Mouse (Mus musculus): ENCODE results near the gene Vamp5.

Gene Vamp5

DNA sequence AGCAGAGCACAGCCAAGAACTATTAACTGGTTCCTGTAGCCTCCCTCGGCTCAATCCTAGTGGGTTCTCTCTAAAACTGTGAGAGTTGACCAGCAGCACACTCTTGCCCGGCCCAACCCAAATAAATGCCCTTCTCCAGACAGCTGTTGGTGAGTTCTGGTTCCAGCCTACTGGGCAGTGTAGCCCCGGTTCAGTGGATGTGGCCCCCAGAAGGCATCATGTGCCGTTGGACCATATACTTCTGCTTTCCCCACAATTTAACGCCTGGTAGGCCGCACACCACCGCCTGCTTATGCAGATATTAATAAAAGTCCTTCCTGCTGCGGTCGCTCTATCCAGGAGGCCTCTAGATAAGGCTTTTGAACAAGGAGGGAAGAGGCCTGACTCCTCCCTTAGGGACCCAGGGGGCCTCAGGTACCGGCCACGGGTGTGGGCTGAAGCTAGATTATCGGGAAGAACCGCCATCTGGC is 9.2 kb upstream of the Vamp5 start:
- peak in 1 of 2 experiments; percentile 77 for DNase-seq

- no peak for DNase-seq
These were observed 8.6 kb upstream of the Vamp5 start for GRCm38 (mm10) chr6:72388791-72389329.

DNA sequence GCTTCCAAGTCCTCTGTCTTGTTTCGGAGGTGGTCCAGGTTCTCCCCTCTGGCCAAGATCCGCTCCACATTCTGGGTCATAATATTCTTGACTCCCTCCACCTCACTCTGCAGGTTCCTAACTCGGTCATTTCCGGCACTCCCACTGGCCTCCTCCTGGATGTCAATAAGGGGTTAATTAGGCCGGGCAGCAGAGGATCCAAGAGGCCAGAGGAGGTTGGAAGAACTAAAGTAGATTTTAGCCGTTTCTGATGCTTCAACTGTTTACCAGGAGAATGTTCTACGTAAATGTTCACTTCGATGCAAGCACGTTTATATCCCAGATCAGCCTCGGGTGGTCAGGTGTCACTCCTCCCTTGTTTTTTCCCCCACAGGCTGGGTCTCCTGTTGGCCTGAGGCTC is 8.0 kb upstream of the Vamp5 start:
- DNase-seq: no peak

DNA sequence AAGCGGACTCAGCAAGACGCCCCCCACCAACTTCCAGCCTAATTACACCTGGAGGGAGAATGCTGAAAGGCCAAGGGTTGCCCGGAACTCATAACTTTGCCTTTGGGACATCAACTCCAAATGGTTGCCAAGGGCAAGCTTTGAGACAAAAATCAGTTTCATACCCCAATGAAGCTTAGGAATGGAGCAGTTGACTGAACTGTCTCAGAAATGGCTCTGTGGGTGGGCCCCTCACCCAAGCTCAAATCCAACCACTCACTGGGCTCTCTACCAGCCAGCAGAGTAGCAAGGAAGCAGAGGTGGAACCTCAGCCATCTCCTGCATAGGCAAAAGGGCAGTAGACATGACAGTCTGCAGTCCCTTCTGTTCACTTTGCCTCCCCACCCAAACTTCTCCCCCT is 7.5 kb upstream of the Vamp5 start:
- DNase-seq: no peak

- no peak for DNase-seq
These were observed 6.3 kb upstream of the Vamp5 start for GRCm38 (mm10) chr6:72386561-72386960.

DNA sequence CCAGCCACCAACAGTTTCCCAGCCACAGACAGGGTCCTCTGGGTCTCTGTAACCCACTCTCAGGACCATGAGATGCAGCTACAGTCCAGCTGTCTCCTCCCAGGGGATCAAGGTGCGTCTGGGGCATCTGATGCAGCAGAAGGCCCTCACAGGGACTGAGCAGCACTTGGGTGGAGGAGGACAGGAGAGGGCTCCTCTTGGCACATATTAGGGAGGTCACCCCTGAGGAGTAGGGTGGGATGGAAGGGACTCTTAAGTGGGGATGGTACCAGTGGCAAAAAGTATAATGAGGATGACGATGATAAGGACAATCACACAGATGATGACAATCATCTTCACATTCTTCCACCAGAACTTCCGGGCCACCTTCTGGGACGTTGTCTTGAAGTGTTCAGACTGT is 5.0 kb upstream of the Vamp5 start:
- no peak for DNase-seq

- no peak for DNase-seq
These were observed 3.7 kb upstream of the Vamp5 start for GRCm38 (mm10) chr6:72383952-72384351.

GRCm38 (mm10) chr6:72383142-72383820 is 3.0 kb upstream of the Vamp5 start:
- no peak for DNase-seq

- no peak for DNase-seq
These were observed 2.2 kb upstream of the Vamp5 start for GRCm38 (mm10) chr6:72382494-72382893.

- peak in 1 of 2 experiments; percentile 19 for DNase-seq
These were observed 714 bp downstream of the Vamp5 start for GRCm38 (mm10) chr6:72379377-72380130.

GRCm38 (mm10) chr6:72378510-72379234 is 1.6 kb downstream of the Vamp5 start:
- no peak for DNase-seq

DNA sequence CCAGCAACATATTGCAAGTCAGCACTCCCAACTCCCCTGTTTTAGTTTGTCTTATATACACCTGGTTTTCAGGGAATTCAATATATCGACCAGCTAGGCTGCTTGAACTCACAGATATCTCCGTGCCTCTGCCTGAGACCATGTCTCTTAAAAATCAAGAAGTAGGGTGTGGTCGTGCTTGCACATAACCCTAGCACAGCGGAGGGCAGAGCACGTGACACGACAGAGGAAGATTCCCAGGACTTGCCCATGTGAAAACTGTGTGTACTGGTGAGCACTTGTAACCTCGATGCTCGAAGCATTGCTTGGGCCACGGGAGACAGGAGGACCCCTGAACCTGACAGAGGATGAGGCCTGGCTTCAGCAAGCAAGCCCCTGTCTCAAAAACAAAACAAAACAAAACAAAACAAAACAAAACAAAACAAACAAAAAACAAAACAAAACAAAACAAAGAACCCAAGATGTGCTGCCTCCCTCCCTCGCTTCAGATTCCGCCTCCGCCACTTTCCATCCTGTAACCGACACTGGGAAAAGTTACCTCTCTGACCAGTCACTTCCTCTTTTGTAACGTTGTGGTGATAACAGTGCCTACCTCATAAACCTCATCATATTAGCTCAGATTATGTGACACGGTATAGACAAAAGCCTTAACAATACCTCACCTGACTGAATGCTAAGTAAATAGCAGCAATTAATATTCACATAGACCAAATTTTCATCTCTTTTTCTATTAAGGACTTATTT is 5.3 kb downstream of the Vamp5 start:
- peak; percentile 40 to 46 for DNase-seq

DNA sequence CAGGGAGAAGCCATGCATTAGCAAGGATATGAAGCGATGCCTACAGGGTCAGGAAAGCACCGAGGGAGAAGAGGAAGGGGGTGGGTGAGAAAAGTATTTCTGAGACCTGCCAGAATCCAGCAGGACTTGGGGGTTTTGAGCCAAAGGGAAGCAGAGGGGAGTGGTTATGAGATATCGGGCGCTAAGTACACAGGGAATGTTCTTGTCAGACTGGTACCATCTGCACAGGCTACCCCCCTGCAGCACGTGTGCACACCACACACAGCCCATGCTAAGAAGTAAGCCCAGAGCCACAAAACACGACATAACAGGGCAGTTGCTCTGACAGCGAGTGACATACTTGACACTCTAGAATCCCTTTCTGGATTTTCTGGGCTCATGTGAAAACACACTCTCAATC is 6.1 kb downstream of the Vamp5 start:
- no peak for DNase-seq

DNA sequence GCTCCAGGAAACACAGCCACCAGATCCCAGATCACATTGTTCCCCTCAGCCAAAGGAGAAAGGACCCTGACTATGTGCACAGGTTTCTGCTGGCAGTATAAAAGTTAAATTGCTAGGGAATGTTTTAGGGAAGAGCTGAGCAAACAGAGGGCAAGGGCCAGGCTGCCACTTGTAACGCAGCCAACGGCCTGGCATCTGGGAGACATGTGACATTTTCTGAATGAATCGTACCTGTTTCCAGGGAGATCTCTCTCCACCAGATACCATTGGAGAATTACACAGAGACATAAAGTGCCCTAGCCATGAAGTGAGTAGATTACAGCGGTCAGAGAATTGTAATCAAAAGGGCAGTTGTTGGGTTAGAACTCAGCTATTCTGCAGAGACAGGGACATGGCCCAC is 7.1 kb downstream of the Vamp5 start:
- no peak for DNase-seq

DNA sequence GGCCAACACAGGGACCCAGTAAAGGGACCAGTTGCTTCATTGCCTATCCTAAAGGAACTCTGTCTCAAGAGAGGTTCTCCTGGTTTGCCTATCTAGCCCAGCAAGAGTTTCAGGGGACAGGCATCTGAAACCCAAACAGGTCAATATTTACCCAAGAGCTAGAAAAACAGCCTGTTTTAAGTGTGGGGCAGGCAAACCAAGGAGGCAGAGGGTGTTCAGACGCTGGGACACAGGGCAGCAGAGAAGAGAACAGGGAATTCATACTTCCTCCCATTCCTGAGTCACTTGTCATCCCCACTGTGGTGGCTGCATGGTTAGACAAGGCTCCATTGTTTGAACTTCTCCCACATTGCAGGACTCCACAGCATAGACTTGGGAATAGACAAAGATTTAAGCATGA is 8.7 kb downstream of the Vamp5 start:
- no peak for DNase-seq

DNA sequence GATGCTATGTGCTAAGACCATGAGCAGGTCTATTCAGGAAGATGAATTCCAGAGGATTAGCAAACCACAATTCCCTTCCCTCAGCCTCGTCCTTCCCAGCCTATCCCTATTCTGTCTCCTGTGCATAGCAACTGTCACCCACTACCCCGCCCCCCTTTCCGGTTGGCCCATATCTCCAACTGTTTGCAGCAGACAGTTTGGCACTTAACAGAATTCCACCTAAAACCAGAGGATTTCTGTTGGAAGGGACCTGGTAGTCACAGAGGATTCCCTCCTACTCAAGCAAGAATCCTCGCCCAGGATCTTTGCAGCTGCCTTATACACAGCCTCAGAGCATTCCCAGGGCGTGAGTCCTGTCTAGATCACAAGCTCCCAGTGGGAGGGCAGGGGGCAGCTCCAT is 9.1 kb downstream of the Vamp5 start:
- DNase-seq: no peak

DNA sequence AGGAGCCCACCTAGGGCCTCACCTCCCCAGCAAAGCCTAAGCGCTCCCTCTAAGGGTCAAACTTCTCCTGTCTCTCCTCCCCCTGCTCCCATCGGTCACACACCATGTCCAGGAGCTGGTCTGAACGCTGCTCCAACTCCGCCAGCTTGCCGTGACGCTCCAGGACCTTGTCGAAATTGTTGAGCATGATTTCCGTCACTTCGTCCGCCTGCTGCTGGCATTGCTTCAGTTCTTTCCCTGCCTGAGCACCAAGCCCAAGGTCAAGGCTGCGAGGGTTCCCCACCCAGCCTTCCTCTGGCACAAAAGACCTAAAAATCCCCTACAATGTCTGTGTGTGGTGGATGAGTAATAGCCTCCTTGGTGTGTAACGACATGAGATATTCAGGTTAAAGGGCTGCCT is 10.2 kb downstream of the Vamp5 start:
- no peak for DNase-seq

- DNase-seq: no peak
These were observed 10.7 kb downstream of the Vamp5 start for GRCm38 (mm10) chr6:72369557-72369956.

GRCm38 (mm10) chr6:72367460-72367974 is 12.8 kb downstream of the Vamp5 start:
- DNase-seq: no peak

GRCm38 (mm10) chr6:72366844-72367443 is 13.3 kb downstream of the Vamp5 start, which contains the start of gene Rnf181:
Rnf181 (minus strand) TSS chr6:72366956.
- DNase-seq: no peak

DNA sequence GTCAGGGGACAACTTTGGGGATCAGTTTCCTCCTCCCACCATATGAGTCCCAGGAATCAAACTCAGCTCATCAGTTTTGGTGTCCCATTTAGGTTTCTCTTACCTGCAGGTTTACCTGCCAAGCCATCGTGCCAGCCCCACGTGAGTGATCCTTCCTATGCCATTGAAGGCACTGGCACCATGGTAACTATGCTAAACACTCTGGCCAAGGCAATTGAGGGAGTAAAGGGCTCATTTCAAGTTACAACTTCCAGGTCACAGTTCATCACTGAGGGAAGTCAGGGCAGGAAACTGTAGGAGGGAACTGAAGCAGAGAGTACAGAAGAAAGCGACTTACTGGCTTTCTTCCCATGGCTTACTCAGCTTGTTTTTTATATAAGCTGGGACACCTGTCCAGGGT is 14.0 kb downstream of the Vamp5 start:
- no peak for DNase-seq

GRCm38 (mm10) chr6:72364985-72365384 is 15.3 kb downstream of the Vamp5 start:
- no peak for DNase-seq
